Mouse (Mus musculus): ENCODE measurements around the gene Serpina3g. TPM values are rescaled to one million over a fixed set of nuclear protein-coding genes. Genes with fewer than 3 reads are reported as not detected.
A peak's percentile ranks its signal among the peaks of the same experiment; 100 is the strongest.

Gene Serpina3g
- polyA plus RNA-seq, 1 experiment from 2014 or later, result 0.97 TPM

- H3K27me3 ChIP-seq, result no peaks in the 10 kb centered on the region
- peaks cover 10% of the 10 kb centered on the region for H3K4me1 ChIP-seq (replicated peaks)
- ATAC-seq (ENCODE audit: low FRiP score), result no peak
- no peak overlapping the region for H3K9ac ChIP-seq
- no peak overlapping the region for H3K27ac ChIP-seq
- H3K36me3 ChIP-seq, result no peaks in the 10 kb centered on the region
- no peak overlapping the region for H3K4me2 ChIP-seq
- no peak overlapping the region for H3K4me3 ChIP-seq
- H3K9me3 ChIP-seq, result no peaks in the 10 kb centered on the region
These were observed 7.3 kb downstream of the Serpina3g start for GRCm38 (mm10) chr12:104243307-104243706.

GRCm38 (mm10) chr12:104245092-104245491, 9.0 kb downstream of the Serpina3g start:
- Histone ChIP-seq H3K4me3 (no peak overlapping the region), H3K27me3 (no peaks in the 10 kb centered on the region), H3K9me3 (no peaks in the 10 kb centered on the region), H3K36me3 (no peaks in the 10 kb centered on the region), H3K4me1 (replicated peaks) (peaks cover 12% of the 10 kb centered on the region), H3K4me2 (no peak overlapping the region), H3K27ac (no peak overlapping the region), H3K9ac (no peak overlapping the region)
- 83% methylated on average over 1 of the region's 1 CpGs for WGBS
- ATAC-seq (ENCODE audit: low FRiP score), result no peak

GRCm38 (mm10) chr12:104245595-104245994, 9.6 kb downstream of the Serpina3g start:
- no peak overlapping the region for H3K4me3 ChIP-seq
- 69% methylated on average over 3 of the region's 3 CpGs for WGBS
- no peak overlapping the region for H3K27ac ChIP-seq
- no peak for ATAC-seq (ENCODE audit: low FRiP score)
- no peak overlapping the region for H3K9ac ChIP-seq
- no peaks in the 10 kb centered on the region for H3K36me3 ChIP-seq
- H3K4me2 ChIP-seq, result no peak overlapping the region
- no peaks in the 10 kb centered on the region for H3K9me3 ChIP-seq
- peaks cover 12% of the 10 kb centered on the region for H3K4me1 ChIP-seq (replicated peaks)
- H3K27me3 ChIP-seq, result no peaks in the 10 kb centered on the region

GRCm38 (mm10) chr12:104247553-104248002, 11.5 kb downstream of the Serpina3g start:
- no peaks in the 10 kb centered on the region for H3K36me3 ChIP-seq
- no peak overlapping the region for H3K27ac ChIP-seq
- no peaks in the 10 kb centered on the region for H3K27me3 ChIP-seq
- no peak overlapping the region for H3K9ac ChIP-seq
- peak; percentile 67 for ATAC-seq (ENCODE audit: low FRiP score)
- peaks cover 12% of the 10 kb centered on the region for H3K4me1 ChIP-seq (replicated peaks)
- no peaks in the 10 kb centered on the region for H3K9me3 ChIP-seq
- H3K4me2 ChIP-seq, result no peak overlapping the region
- H3K4me3 ChIP-seq, result no peak overlapping the region

GRCm38 (mm10) chr12:104248231-104248630, 12.2 kb downstream of the Serpina3g start:
- ATAC-seq (ENCODE audit: low FRiP score), result no peak
- Histone ChIP-seq H3K4me3 (no peak overlapping the region), H3K4me1 (replicated peaks) (peaks cover 12% of the 10 kb centered on the region), H3K36me3 (no peaks in the 10 kb centered on the region), H3K9me3 (no peaks in the 10 kb centered on the region), H3K9ac (no peak overlapping the region), H3K4me2 (no peak overlapping the region), H3K27me3 (no peaks in the 10 kb centered on the region), H3K27ac (no peak overlapping the region)
- WGBS, result 72% methylated on average over 3 of the region's 3 CpGs

- no peak overlapping the region for H3K4me2 ChIP-seq
- H3K9ac ChIP-seq, result no peak overlapping the region
- H3K4me3 ChIP-seq, result no peak overlapping the region
- no peaks in the 10 kb centered on the region for H3K4me1 ChIP-seq (replicated peaks)
- no peak for ATAC-seq (ENCODE audit: low FRiP score)
- no peak overlapping the region for H3K27ac ChIP-seq
- no peaks in the 10 kb centered on the region for H3K36me3 ChIP-seq
- no peaks in the 10 kb centered on the region for H3K9me3 ChIP-seq
- 55% methylated on average over 3 of the region's 3 CpGs for WGBS
- H3K27me3 ChIP-seq, result no peaks in the 10 kb centered on the region
These were observed 25.0 kb downstream of the Serpina3g start for GRCm38 (mm10) chr12:104261041-104261440.

GRCm38 (mm10) chr12:104262863-104263262, 26.8 kb downstream of the Serpina3g start, which contains the start of gene Serpina3i:
Serpina3i (plus strand) TSS chr12:104263122.
- H3K4me1 ChIP-seq (replicated peaks), result no peaks in the 10 kb centered on the region
- H3K27me3 ChIP-seq, result no peaks in the 10 kb centered on the region
- H3K36me3 ChIP-seq, result no peaks in the 10 kb centered on the region
- no peak within 1 kb of the TSS for H3K4me2 ChIP-seq
- H3K27ac ChIP-seq, result no peak within 1 kb of the TSS
- H3K4me3 ChIP-seq, result no peak within 1 kb of the TSS
- no peak for ATAC-seq (ENCODE audit: low FRiP score)
- no peak within 1 kb of the TSS for H3K9ac ChIP-seq
- H3K9me3 ChIP-seq, result no peaks in the 10 kb centered on the region

- Histone ChIP-seq H3K27ac (no peak overlapping the region), H3K4me1 (replicated peaks) (no peaks in the 10 kb centered on the region), H3K27me3 (no peaks in the 10 kb centered on the region), H3K9ac (no peak overlapping the region), H3K9me3 (no peaks in the 10 kb centered on the region), H3K4me3 (no peak overlapping the region), H3K4me2 (no peak overlapping the region), H3K36me3 (no peaks in the 10 kb centered on the region)
- 87% methylated on average over 3 of the region's 3 CpGs for WGBS
- ATAC-seq (ENCODE audit: low FRiP score), result no peak
These were observed 30.3 kb downstream of the Serpina3g start for GRCm38 (mm10) chr12:104266374-104266773.

GRCm38 (mm10) chr12:104278216-104279055, 42.4 kb downstream of the Serpina3g start:
- Histone ChIP-seq H3K4me3 (no peak overlapping the region), H3K27ac (no peak overlapping the region), H3K36me3 (no peaks in the 10 kb centered on the region), H3K4me2 (no peak overlapping the region), H3K4me1 (replicated peaks) (peaks cover 7% of the 10 kb centered on the region; the same call in 1 of the 2 replicates), H3K27me3 (no peaks in the 10 kb centered on the region), H3K9ac (no peak overlapping the region), H3K9me3 (no peaks in the 10 kb centered on the region)
- ATAC-seq (ENCODE audit: low FRiP score), result no peak
- WGBS, result 82% methylated on average over 18 of the region's 18 CpGs

- Histone ChIP-seq H3K36me3 (no peaks in the 10 kb centered on the region), H3K27me3 (no peaks in the 10 kb centered on the region), H3K4me2 (no peak overlapping the region), H3K27ac (no peak overlapping the region), H3K4me3 (no peak overlapping the region), H3K4me1 (replicated peaks) (peaks cover 7% of the 10 kb centered on the region; the same call in 1 of the 2 replicates), H3K9me3 (no peaks in the 10 kb centered on the region), H3K9ac (no peak overlapping the region)
- 28% methylated on average over 3 of the region's 3 CpGs for WGBS
- ATAC-seq (ENCODE audit: low FRiP score), result no peak
These were observed 43.0 kb downstream of the Serpina3g start for GRCm38 (mm10) chr12:104279056-104279435.

GRCm38 (mm10) chr12:104283380-104283779, 47.3 kb downstream of the Serpina3g start:
- H3K27ac ChIP-seq, result no peak overlapping the region
- no peak overlapping the region for H3K9ac ChIP-seq
- WGBS, result 90% methylated on average over 11 of the region's 11 CpGs
- H3K4me1 ChIP-seq (replicated peaks), result peaks cover 7% of the 10 kb centered on the region; the same call in 1 of the 2 replicates
- no peak for ATAC-seq (ENCODE audit: low FRiP score)
- H3K4me2 ChIP-seq, result no peak overlapping the region
- no peaks in the 10 kb centered on the region for H3K36me3 ChIP-seq
- no peaks in the 10 kb centered on the region for H3K27me3 ChIP-seq
- no peak overlapping the region for H3K4me3 ChIP-seq
- no peaks in the 10 kb centered on the region for H3K9me3 ChIP-seq

GRCm38 (mm10) chr12:104288336-104288735, 52.3 kb downstream of the Serpina3g start:
- no peak overlapping the region for H3K4me3 ChIP-seq
- H3K36me3 ChIP-seq, result no peaks in the 10 kb centered on the region
- H3K4me1 ChIP-seq (replicated peaks), result no peaks in the 10 kb centered on the region
- H3K27me3 ChIP-seq, result no peaks in the 10 kb centered on the region
- no peak overlapping the region for H3K9ac ChIP-seq
- H3K4me2 ChIP-seq, result no peak overlapping the region
- H3K9me3 ChIP-seq, result no peaks in the 10 kb centered on the region
- no peak for ATAC-seq (ENCODE audit: low FRiP score)
- H3K27ac ChIP-seq, result no peak overlapping the region

- Histone ChIP-seq H3K4me3 (no peak overlapping the region), H3K4me2 (no peak overlapping the region), H3K9me3 (no peaks in the 10 kb centered on the region), H3K27me3 (no peaks in the 10 kb centered on the region), H3K27ac (no peak overlapping the region), H3K9ac (no peak overlapping the region), H3K4me1 (replicated peaks) (no peaks in the 10 kb centered on the region), H3K36me3 (no peaks in the 10 kb centered on the region)
- 63% methylated on average over 3 of the region's 4 CpGs for WGBS
- ATAC-seq (ENCODE audit: low FRiP score), result no peak
These were observed 53.8 kb downstream of the Serpina3g start for GRCm38 (mm10) chr12:104289872-104290271.
